Mouse (Mus musculus): Measurements from ENCODE around the gene Hsph1.

GRCm38 (mm10) chr5:149655636-149656035, 19.5 kb upstream of the Hsph1 start:
- TF ChIP-seq ZNF384 (IDR thresholded peaks at IDR 0.05; ENCODE audit: low read depth, low read length) (no peak), CTCF (conservative IDR thresholded peaks at IDR 0.05 in 1 of 2, IDR thresholded peaks at IDR 0.05 in 1 of 2; ENCODE audit: low read depth in 2 of 2, low read length in 2 of 2) (no peak), UBTF (IDR thresholded peaks at IDR 0.05; ENCODE audit: low read depth, low read length) (no peak), EP300 (IDR thresholded peaks at IDR 0.05; ENCODE audit: low read length) (no peak), NRF1 (IDR thresholded peaks at IDR 0.05; ENCODE audit: low read depth, low read length) (no peak), POLR2A (IDR thresholded peaks at IDR 0.05; ENCODE audit: low read depth, low read length) (no peak), RAD21 (IDR thresholded peaks at IDR 0.05; ENCODE audit: low read depth, low read length) (no peak), ZKSCAN1 (IDR thresholded peaks at IDR 0.05; ENCODE audit: borderline replicate concordance, low read depth, low read length) (no peak), HCFC1 (IDR thresholded peaks at IDR 0.05; ENCODE audit: low read depth, low read length) (no peak), USF1 (IDR thresholded peaks at IDR 0.05; ENCODE audit: low read depth, low read length) (no peak), POLR2AphosphoS2 (IDR thresholded peaks at IDR 0.05; ENCODE audit: low read depth, low read length) (no peak), ZMIZ1 (IDR thresholded peaks at IDR 0.05; ENCODE audit: low read depth, low read length) (no peak), MYC (IDR thresholded peaks at IDR 0.05; ENCODE audit: low read depth, low read length) (no peak)

Data from CH12.LX (cell line).